Mouse (Mus musculus) adrenal gland, postnatal 25 days (tissue): ENCODE measurements around the gene Krtcap3. TPM values are rescaled to one million over a fixed set of nuclear protein-coding genes. Genes with fewer than 3 reads are reported as not detected.

Experiments
- DNase-seq: peaks from one replicate; pipeline ENCODE4 v3.0.0; 2021; ENCODE audit warnings: mixed read lengths
- total RNA-seq: library from RNA; stranded (reverse); gene quantifications from 2 replicates; pipeline ENCODE4 v1.2.3, GENCODE M21; 2021

The Krtcap3 gene
- total RNA-seq, 1 experiment from 2014 or later: 5.3 TPM

DNA sequence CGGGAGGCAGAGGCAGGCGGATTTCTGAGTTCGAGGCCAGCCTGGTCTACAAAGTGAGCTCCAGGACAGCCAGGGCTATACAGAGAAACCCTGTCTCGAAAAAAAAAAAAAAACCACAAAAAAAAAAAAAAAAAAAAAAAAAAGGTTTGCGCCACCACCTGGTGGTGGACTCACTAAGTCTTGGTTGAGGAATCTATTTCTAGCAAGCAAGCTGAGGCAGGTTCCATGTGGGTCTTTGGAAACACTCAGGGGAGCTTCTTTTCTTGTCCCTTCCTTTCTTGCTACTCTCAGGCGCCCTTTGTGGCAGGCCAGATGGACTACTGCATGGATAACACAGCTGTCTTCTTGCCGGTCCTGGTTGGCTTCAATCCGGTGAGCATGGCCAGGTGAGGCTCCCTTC, 50.4 kb downstream of the Krtcap3 start:
- DNase-seq: no peak

Other genes with a start within 250 kb of the Krtcap3 start
- 136 and 139 TPM in 2 replicates for gene Atraid, start 203.4 kb upstream of the Krtcap3 start, total RNA-seq
- 26.4 and 32.1 TPM in 2 replicates for gene Slc5a6, start 202.8 kb upstream of the Krtcap3 start, total RNA-seq
- gene Cad, start 196.9 kb upstream of the Krtcap3 start, total RNA-seq: 28.3 and 29.1 TPM in 2 replicates
- gene Dnajc5g, start 145.4 kb upstream of the Krtcap3 start, total RNA-seq: not detected in 2 replicates
- not detected in 2 replicates for gene Slc30a3, start 143.5 kb upstream of the Krtcap3 start, total RNA-seq
- gene Trim54, start 135.0 kb upstream of the Krtcap3 start, total RNA-seq: not detected in 2 replicates
- gene Ucn, start 112.9 kb upstream of the Krtcap3 start, total RNA-seq: not detected in 2 replicates
- 60.3 and 66.6 TPM in 2 replicates for gene Mpv17, start 97.4 kb upstream of the Krtcap3 start, total RNA-seq
- gene Gm29609, start 71.8 kb upstream of the Krtcap3 start, total RNA-seq: 3.2 and 3.5 TPM in 2 replicates
- 67.1 and 82.5 TPM in 2 replicates for gene Gtf3c2, start 71.5 kb upstream of the Krtcap3 start, total RNA-seq
- gene Snx17, start 58.5 kb upstream of the Krtcap3 start, total RNA-seq: 97.6 and 99.5 TPM in 2 replicates
- 45.2 and 52.6 TPM in 2 replicates for gene Eif2b4, start 58.3 kb upstream of the Krtcap3 start, total RNA-seq
- gene Zfp513, start 49.4 kb upstream of the Krtcap3 start, total RNA-seq: 28.4 and 34.3 TPM in 2 replicates
- gene Ppm1g, start 31.0 kb upstream of the Krtcap3 start, total RNA-seq: 105 and 137 TPM in 2 replicates
- gene Nrbp1, start 10.8 kb upstream of the Krtcap3 start, total RNA-seq: 80.5 and 107 TPM in 2 replicates
- not detected in 2 replicates for gene Gm9970, start 10.5 kb upstream of the Krtcap3 start, total RNA-seq
- gene Ift172, start 39.4 kb downstream of the Krtcap3 start, total RNA-seq: 39.9 and 46.1 TPM in 2 replicates
- 4.1 and 6.7 TPM in 2 replicates for gene Fndc4, start 44.4 kb downstream of the Krtcap3 start, total RNA-seq
- gene Gckr, start 45.8 kb downstream of the Krtcap3 start, total RNA-seq: 0.55 and 0.95 TPM in 2 replicates
- 25.4 and 29.5 TPM in 2 replicates for gene Zfp512, start 200.7 kb downstream of the Krtcap3 start, total RNA-seq
- gene 4930548H24Rik, start 234.0 kb downstream of the Krtcap3 start, total RNA-seq: not detected in 2 replicates
- 20.5 and 30.4 TPM in 2 replicates for gene Gpn1, start 243.1 kb downstream of the Krtcap3 start, total RNA-seq